Comparison of ENCODE assay signal across 28 mouse cellular contexts in genomic region chr6:143216221-143216620, GRCm38 (mm10). TPM values are rescaled to one million over a fixed set of nuclear protein-coding genes. Genes with fewer than 3 reads are reported as not detected.
DNase-seq lines count a peak whose midpoint lies in the region; ATAC-seq lines count a peak whose summit lies in the region.
"Had no signal": no experiment of that assay in that cellular context is flagged by ENCODE, and none has a peak within 500 bp of the region (broad histone marks: within the 10 kb centered on the region; RNA-seq: fewer than 3 reads in every experiment).

No protein-coding gene starts in this region.

- H3K4me3 ChIP-seq in kidney, embryonic 14.5 days (ENCODE audit: low read length), result no peak overlapping the region
- no peak overlapping the region for H3K4me3 ChIP-seq in neural tube, embryonic 11.5 days (ENCODE audit: low read depth, low read length)
- H3K4me3 ChIP-seq in neural tube, embryonic 15.5 days (replicated peaks), result no peak overlapping the region
- H3K4me3 ChIP-seq: hindbrain, embryonic 12.5 days; intestine, embryonic 15.5 days; limb, embryonic 12.5 days had no signal

- H3K4me1 ChIP-seq in kidney, embryonic 14.5 days (ENCODE audit: control insufficient read depth, insufficient read depth, low read length), result no peaks in the 10 kb centered on the region
- H3K4me1 ChIP-seq in neural tube, embryonic 11.5 days (ENCODE audit: control insufficient read depth, insufficient read depth, low read length), result no peaks in the 10 kb centered on the region
- H3K4me1 ChIP-seq in neural tube, embryonic 15.5 days, result no peaks in the 10 kb centered on the region
- H3K4me1 ChIP-seq: intestine, embryonic 15.5 days had no signal

- H3K27me3 ChIP-seq in kidney, embryonic 14.5 days (ENCODE audit: control insufficient read depth, insufficient read depth, low read length), result no peaks in the 10 kb centered on the region
- no peaks in the 10 kb centered on the region for H3K27me3 ChIP-seq in neural tube, embryonic 11.5 days (ENCODE audit: control insufficient read depth, insufficient read depth, low read length)
- no peaks in the 10 kb centered on the region for H3K27me3 ChIP-seq in neural tube, embryonic 15.5 days (replicated peaks)
- H3K27me3 ChIP-seq: CH12.LX; hindbrain, embryonic 12.5 days; intestine, embryonic 15.5 days; limb, embryonic 12.5 days had no signal

- no peak overlapping the region for H3K27ac ChIP-seq in kidney, embryonic 14.5 days (ENCODE audit: low read depth, low read length)
- no peak overlapping the region for H3K27ac ChIP-seq in neural tube, embryonic 11.5 days (ENCODE audit: low read depth, low read length)
- H3K27ac ChIP-seq in neural tube, embryonic 15.5 days (replicated peaks), result no peak overlapping the region
- H3K27ac ChIP-seq: hindbrain, embryonic 12.5 days; hindbrain, postnatal 0 days; intestine, embryonic 15.5 days; limb, embryonic 12.5 days; stomach, postnatal 0 days had no signal

- H3K36me3 ChIP-seq in kidney, embryonic 14.5 days (ENCODE audit: control insufficient read depth, insufficient read depth, low read length), result no peaks in the 10 kb centered on the region
- no peaks in the 10 kb centered on the region for H3K36me3 ChIP-seq in neural tube, embryonic 11.5 days (ENCODE audit: control insufficient read depth, insufficient read depth, low read length)
- H3K36me3 ChIP-seq in neural tube, embryonic 15.5 days, result no peaks in the 10 kb centered on the region; the same call in 1 of the 2 replicates
- H3K36me3 ChIP-seq: hindbrain, embryonic 12.5 days; limb, embryonic 12.5 days had no signal

- H3K4me2 ChIP-seq in kidney, embryonic 14.5 days (replicated peaks; ENCODE audit: low read depth, low read length), result no peak overlapping the region
- no peak overlapping the region for H3K4me2 ChIP-seq in neural tube, embryonic 11.5 days (ENCODE audit: low read depth)
- H3K4me2 ChIP-seq in neural tube, embryonic 15.5 days, result no peak overlapping the region
- H3K4me2 ChIP-seq: heart, embryonic 11.5 days; hindbrain, embryonic 12.5 days; intestine, embryonic 15.5 days; limb, embryonic 12.5 days; liver, embryonic 11.5 days had no signal

- peaks cover 16% of the 10 kb centered on the region; the same call in 1 of the 2 replicates for H3K9me3 ChIP-seq in kidney, embryonic 14.5 days (ENCODE audit: control insufficient read depth, low read length)
- H3K9me3 ChIP-seq in neural tube, embryonic 11.5 days (ENCODE audit: control insufficient read depth, low read length), result no peaks in the 10 kb centered on the region
- H3K9me3 ChIP-seq in neural tube, embryonic 15.5 days (replicated peaks), result peaks cover 4% of the 10 kb centered on the region; the same call in 1 of the 2 replicates
- H3K9me3 ChIP-seq: intestine, embryonic 15.5 days had no signal

- no peak overlapping the region for H3K9ac ChIP-seq in kidney, embryonic 14.5 days (ENCODE audit: low read depth, low read length)
- H3K9ac ChIP-seq in neural tube, embryonic 11.5 days (ENCODE audit: low read length), result no peak overlapping the region
- H3K9ac ChIP-seq in neural tube, embryonic 15.5 days (replicated peaks), result no peak overlapping the region
- H3K9ac ChIP-seq: hindbrain, embryonic 12.5 days; intestine, embryonic 15.5 days; limb, embryonic 12.5 days had no signal

- WGBS in kidney, embryonic 14.5 days, result 75% methylated on average over 11 of the region's 11 CpGs
- 89% methylated on average over 11 of the region's 11 CpGs for WGBS in neural tube, embryonic 11.5 days
- WGBS in neural tube, embryonic 15.5 days, result 53% methylated on average over 11 of the region's 11 CpGs

- DNase-seq in heart, adult 11 months, result peak; percentile 64
- no peak for DNase-seq in heart, adult 8-10 months (ENCODE audit: low spot score)
- peak; percentile 48 for DNase-seq in kidney, postnatal 14 days
- DNase-seq in neural tube, embryonic 11.5 days (ENCODE audit: low spot score), result peak; percentile 2
- no peak for DNase-seq in gastrocnemius, postnatal 10 days
- DNase-seq: adrenal gland, adult 2 months; adrenal gland, postnatal 36 days; B cell, adult 2 months; cerebellum, adult 2 months; cerebellum, postnatal 25 days; gastrocnemius, postnatal 14 days; heart, postnatal 36 days; lung, postnatal 14 days; midbrain, embryonic 14.5 days; right cerebral cortex, postnatal 4 days; thymus, adult 18-20 months; thymus, postnatal 25 days had no signal

- ATAC-seq in kidney, embryonic 14.5 days (ENCODE audit: low FRiP score, low TSS enrichment), result no peak
- no peak for ATAC-seq in neural tube, embryonic 11.5 days (ENCODE audit: insufficient read depth, low FRiP score, low TSS enrichment)
- no peak for ATAC-seq in neural tube, embryonic 15.5 days (ENCODE audit: low FRiP score)
- ATAC-seq: activated CD4-positive, CD25-positive, alpha-beta regulatory T cell, adult 4 months; hindbrain, postnatal 0 days; intestine, embryonic 15.5 days had no signal

RNA-seq across cellular contexts. Expression of gene Etnk1, which starts 49.2 kb away (rescaled TPM):
- 10 to 100 TPM; 26.4 to 29.2 (median 27.7) TPM for total RNA-seq in heart, adult 8-10 months (2022)
- 19.7 and 33.1 TPM in 2 replicates for polyA plus RNA-seq in kidney, embryonic 14.5 days (2014; fragmentation: Nextera tagmentation; extraction: Ambion mirVana)
- 35.0 and 37.0 TPM in 2 replicates for polyA plus RNA-seq in neural tube, embryonic 11.5 days (2014; fragmentation: Nextera tagmentation; extraction: Ambion mirVana)
- 38.9 and 42.0 TPM in 2 replicates for polyA plus RNA-seq in neural tube, embryonic 15.5 days (2015; fragmentation: Nextera tagmentation; extraction: Ambion mirVana)
- total RNA-seq in gastrocnemius, postnatal 10 days (2021), result 10 to 100 TPM; 16.1 to 20.3 TPM

Comparison
In these comparisons a context has a peak if more than half of its experiments do, and no peak if none do; other contexts are left out.
1. DNase-seq: peak in heart, adult 11 months (single experiment), kidney, postnatal 14 days (single experiment) and neural tube, embryonic 11.5 days (single experiment); none in heart, adult 8-10 months (single experiment) and gastrocnemius, postnatal 10 days (single experiment).